ENCODE assay signal across 30 mouse cellular contexts in the genomic region with DNA sequence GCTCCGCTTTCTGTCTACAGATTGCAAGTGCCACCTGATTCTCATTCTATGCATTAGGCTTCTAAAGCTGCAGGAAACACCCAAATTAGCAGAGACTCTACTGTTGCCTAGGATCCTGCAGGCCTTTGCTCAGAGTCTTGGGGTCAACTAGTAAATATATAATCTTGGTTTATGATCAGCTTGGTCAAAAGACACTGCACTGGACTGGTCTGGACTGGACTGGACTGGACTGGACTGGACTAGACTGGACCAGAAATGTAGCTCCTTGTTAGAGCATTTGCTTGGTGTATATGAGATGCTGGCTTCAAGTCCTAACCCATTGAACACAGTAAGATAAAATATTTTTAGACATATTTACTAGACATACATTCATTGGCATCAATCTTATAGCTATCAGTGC. TPM values are rescaled to one million over a fixed set of nuclear protein-coding genes. Genes with fewer than 3 reads are reported as not detected.
DNase-seq lines count a peak whose midpoint lies in the region; ATAC-seq and TF ChIP-seq lines count a peak whose summit lies in the region.
"Had no signal": no experiment of that assay in that cellular context is flagged by ENCODE, and none has a peak within 500 bp of the region (broad histone marks: within the 10 kb centered on the region; RNA-seq: fewer than 3 reads in every experiment).

No protein-coding gene starts in this region.

- TF ChIP-seq CTCF in hindbrain, postnatal 0 days (IDR thresholded peaks at IDR 0.05; ENCODE audit: low read depth): no peak

- no peaks in the 10 kb centered on the region for H3K4me1 ChIP-seq in hindbrain, postnatal 0 days (ENCODE audit: insufficient read depth, low read length)
- H3K4me1 ChIP-seq in hindbrain, embryonic 10.5 days (replicated peaks): no peaks in the 10 kb centered on the region
- no peaks in the 10 kb centered on the region for H3K4me1 ChIP-seq in kidney, embryonic 15.5 days
- H3K4me1 ChIP-seq: embryonic facial prominence, embryonic 13.5 days; forebrain, embryonic 15.5 days; heart, embryonic 12.5 days had no signal

- ATAC-seq in hindbrain, postnatal 0 days: no peak
- peak; percentile 95 for ATAC-seq in kidney, embryonic 15.5 days (replicated peaks; ENCODE audit: low FRiP score)
- ATAC-seq: inflammation-experienced regulatory T-cells, adult 6 months had no signal

- H3K9ac ChIP-seq in hindbrain, postnatal 0 days (replicated peaks; ENCODE audit: low read length): no peak overlapping the region
- no peak overlapping the region for H3K9ac ChIP-seq in kidney, embryonic 15.5 days
- H3K9ac ChIP-seq: embryonic facial prominence, embryonic 13.5 days; forebrain, embryonic 15.5 days; heart, embryonic 12.5 days; hindbrain, embryonic 14.5 days; liver, embryonic 14.5 days; midbrain, embryonic 13.5 days had no signal

- H3K27me3 ChIP-seq in hindbrain, postnatal 0 days (ENCODE audit: insufficient read depth, low read length): no peaks in the 10 kb centered on the region
- H3K27me3 ChIP-seq in hindbrain, embryonic 10.5 days (ENCODE audit: insufficient read depth, poor library complexity, severe bottlenecking): no peaks in the 10 kb centered on the region
- H3K27me3 ChIP-seq in kidney, embryonic 15.5 days: no peaks in the 10 kb centered on the region
- H3K27me3 ChIP-seq: embryonic facial prominence, embryonic 13.5 days; forebrain, embryonic 15.5 days; heart, embryonic 12.5 days; midbrain, embryonic 13.5 days had no signal

- peak overlapping the region; percentile 22; the same call in 1 of the 2 replicates for H3K27ac ChIP-seq in hindbrain, postnatal 0 days
- no peak overlapping the region for H3K27ac ChIP-seq in hindbrain, embryonic 10.5 days
- H3K27ac ChIP-seq in kidney, embryonic 15.5 days: peak overlapping the region; percentile 70; the same call in 1 of the 2 replicates
- H3K27ac ChIP-seq: embryonic facial prominence, embryonic 13.5 days; forebrain, embryonic 10.5 days; forebrain, embryonic 15.5 days; heart, adult 2 months; hindbrain, embryonic 14.5 days; liver, embryonic 14.5 days; midbrain, embryonic 13.5 days; stomach, postnatal 0 days had no signal

- WGBS in hindbrain, postnatal 0 days: 71% methylated on average over 1 of the region's 1 CpGs
- WGBS in hindbrain, embryonic 10.5 days: 88% methylated on average over 1 of the region's 1 CpGs
- WGBS in kidney, embryonic 15.5 days: 79% methylated on average over 1 of the region's 1 CpGs

- intact Hi-C loops in left cerebral cortex, postnatal 10 days (cut with DNase I): no loop called here

- H3K4me3 ChIP-seq in hindbrain, postnatal 0 days (ENCODE audit: low read length): no peak overlapping the region
- no peak overlapping the region for H3K4me3 ChIP-seq in hindbrain, embryonic 10.5 days
- H3K4me3 ChIP-seq in kidney, embryonic 15.5 days (replicated peaks): no peak overlapping the region
- H3K4me3 ChIP-seq: embryonic facial prominence, embryonic 13.5 days; forebrain, embryonic 10.5 days; forebrain, embryonic 15.5 days; heart, adult 2 months; heart, embryonic 12.5 days; midbrain, embryonic 13.5 days had no signal

- no peaks in the 10 kb centered on the region for H3K9me3 ChIP-seq in hindbrain, postnatal 0 days (ENCODE audit: low read length)
- H3K9me3 ChIP-seq in hindbrain, embryonic 10.5 days: no peaks in the 10 kb centered on the region
- no peaks in the 10 kb centered on the region for H3K9me3 ChIP-seq in kidney, embryonic 15.5 days (replicated peaks)
- H3K9me3 ChIP-seq: embryonic facial prominence, embryonic 13.5 days; forebrain, embryonic 10.5 days; forebrain, embryonic 15.5 days; G1E; heart, embryonic 12.5 days; midbrain, embryonic 13.5 days had no signal

- DNase-seq in hindbrain, postnatal 0 days (ENCODE audit: low spot score): no peak
- DNase-seq in hindbrain, embryonic 10.5 days (ENCODE audit: low spot score): no peak
- peak; percentile 5 for DNase-seq in kidney, adult 18-20 months
- DNase-seq in kidney, postnatal 36 days: peak; percentile 23 to 42
- DNase-seq in left cerebral cortex, postnatal 10 days (ENCODE audit: extremely low spot score in 1 of 2, low spot score in 2 of 2): no peak
- no peak for DNase-seq in left cerebral cortex, adult 8-10 months (ENCODE audit: low spot score in 2 of 2)
- DNase-seq: adrenal gland, postnatal 10 days; cerebellum, adult 9-11 months; embryo, embryonic 11 days; gastrocnemius, postnatal 25 days; heart, adult 2 months; heart, postnatal 4 days; liver; lung, adult 2 months; lung, postnatal 14 days; right cerebral cortex, postnatal 4 days; thymus, adult 18-20 months; thymus, postnatal 36 days had no signal

- no peak overlapping the region for H3K4me2 ChIP-seq in hindbrain, postnatal 0 days (ENCODE audit: low read depth, low read length)
- no peak overlapping the region for H3K4me2 ChIP-seq in kidney, embryonic 15.5 days
- H3K4me2 ChIP-seq: embryonic facial prominence, embryonic 13.5 days; forebrain, embryonic 15.5 days; heart, embryonic 12.5 days; hindbrain, embryonic 14.5 days; midbrain, embryonic 13.5 days had no signal

- H3K36me3 ChIP-seq in hindbrain, postnatal 0 days (ENCODE audit: insufficient read depth, low read length): no peaks in the 10 kb centered on the region
- H3K36me3 ChIP-seq in hindbrain, embryonic 10.5 days: no peaks in the 10 kb centered on the region
- H3K36me3 ChIP-seq in kidney, embryonic 15.5 days: no peaks in the 10 kb centered on the region
- H3K36me3 ChIP-seq: embryonic facial prominence, embryonic 13.5 days; forebrain, embryonic 10.5 days; forebrain, embryonic 15.5 days; G1E; heart, embryonic 12.5 days; midbrain, embryonic 13.5 days had no signal

RNA-seq across cellular contexts. Expression of gene Car8, which starts 53.7 kb away (rescaled TPM):
- 65.4 and 71.3 TPM in 2 replicates for total RNA-seq in hindbrain, postnatal 0 days (2014; rRNA removed)
- polyA plus RNA-seq in hindbrain, postnatal 0 days (2015; fragmentation: Nextera tagmentation; extraction: Ambion mirVana): 82.4 and 93.7 TPM in 2 replicates
- polyA plus RNA-seq in hindbrain, embryonic 10.5 days (2016; fragmentation: Nextera tagmentation; extraction: Ambion mirVana): 1.6 and 1.9 TPM in 2 replicates
- 12.3 and 12.6 TPM in 2 replicates for polyA plus RNA-seq in kidney, embryonic 15.5 days (2015; fragmentation: Nextera tagmentation; extraction: Ambion mirVana)
- 10 to 100 TPM; 15.1 to 18.4 TPM for total RNA-seq in left cerebral cortex, postnatal 10 days (2021)
- 1 to 10 TPM; 5.6 to 7.0 (median 6.1) TPM for total RNA-seq in left cerebral cortex, adult 8-10 months (2022)
- total RNA-seq: G1E; megakaryocyte progenitor cell, adult 5-6 weeks had no signal
- polyA plus RNA-seq: G1E had no signal

Comparison
In these comparisons a context has a peak if more than half of its experiments do, and no peak if none do; other contexts are left out.
1. DNase-seq: peak in kidney, adult 18-20 months (single experiment) and kidney, postnatal 36 days (2 of 2); none in hindbrain, postnatal 0 days (single experiment), hindbrain, embryonic 10.5 days (single experiment), left cerebral cortex, postnatal 10 days (0 of 2) and left cerebral cortex, adult 8-10 months (0 of 2).